In the genomic region with DNA sequence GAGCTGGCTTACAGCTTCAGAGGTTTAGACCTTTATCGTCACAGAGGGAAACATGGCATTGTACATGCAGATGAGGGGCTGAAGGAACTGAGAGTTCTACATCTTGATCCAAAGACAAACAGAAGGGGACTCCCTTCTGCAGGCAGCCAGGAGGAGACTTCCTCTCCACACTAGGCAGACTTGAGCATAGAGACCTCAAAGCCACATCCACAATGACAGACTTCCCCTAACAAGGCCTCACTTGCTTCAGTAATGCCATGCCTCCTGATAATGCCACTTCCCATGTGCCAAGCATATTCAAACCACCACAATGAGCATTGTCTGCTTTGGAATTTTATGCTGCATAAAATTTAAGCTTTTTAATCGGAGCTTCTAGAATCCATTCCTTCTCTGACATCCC, we compare ENCODE assay signal across 25 mouse cellular contexts.
"Had no signal": no experiment of that assay in that cellular context is flagged by ENCODE, and none has a peak within 500 bp of the region (broad histone marks: within the 10 kb centered on the region; RNA-seq: fewer than 3 reads in every experiment).

No protein-coding gene starts in this region.

- H3K9ac ChIP-seq: limb, embryonic 13.5 days; liver, embryonic 12.5 days; liver, embryonic 15.5 days; lung, embryonic 15.5 days; midbrain, embryonic 13.5 days; neural tube, embryonic 12.5 days; neural tube, embryonic 15.5 days; stomach, embryonic 15.5 days had no signal

- DNase-seq: kidney, adult 11 months; kidney, adult 9 months; kidney, postnatal 25 days; layer of hippocampus, adult 9-11 months; liver; lung, adult 18-20 months; lung, postnatal 10 days; lung, postnatal 36 days; retina, postnatal 1 day; right cerebral cortex, postnatal 25 days; spleen, adult 18-20 months; thymus, postnatal 25 days had no signal

- H3K9me3 ChIP-seq: limb, embryonic 10.5 days; limb, embryonic 13.5 days; liver, embryonic 12.5 days; liver, embryonic 15.5 days; lung, embryonic 15.5 days; midbrain, embryonic 10.5 days; midbrain, embryonic 13.5 days; neural tube, embryonic 12.5 days; neural tube, embryonic 15.5 days; stomach, embryonic 15.5 days had no signal

- ATAC-seq: liver, embryonic 12.5 days; midbrain, embryonic 13.5 days; midbrain, embryonic 16.5 days had no signal

- H3K4me1 ChIP-seq: limb, embryonic 10.5 days; limb, embryonic 13.5 days; liver, embryonic 12.5 days; liver, embryonic 15.5 days; lung, embryonic 15.5 days; midbrain, embryonic 10.5 days; neural tube, embryonic 12.5 days; neural tube, embryonic 15.5 days; stomach, embryonic 15.5 days had no signal

- H3K36me3 ChIP-seq: limb, embryonic 10.5 days; limb, embryonic 13.5 days; liver, embryonic 12.5 days; liver, embryonic 15.5 days; lung, embryonic 15.5 days; midbrain, embryonic 10.5 days; midbrain, embryonic 13.5 days; neural tube, embryonic 12.5 days; neural tube, embryonic 15.5 days; stomach, embryonic 15.5 days had no signal

- H3K27me3 ChIP-seq: limb, embryonic 13.5 days; liver, embryonic 12.5 days; liver, embryonic 15.5 days; lung, embryonic 15.5 days; midbrain, embryonic 13.5 days; neural tube, embryonic 12.5 days; neural tube, embryonic 15.5 days; stomach, embryonic 15.5 days had no signal

- H3K4me3 ChIP-seq: layer of hippocampus, adult 2 months; limb, embryonic 10.5 days; limb, embryonic 13.5 days; liver, embryonic 12.5 days; liver, embryonic 15.5 days; lung, embryonic 15.5 days; midbrain, embryonic 10.5 days; midbrain, embryonic 13.5 days; neural tube, embryonic 12.5 days; neural tube, embryonic 15.5 days; stomach, embryonic 15.5 days had no signal

- H3K27ac ChIP-seq: kidney, postnatal 0 days; layer of hippocampus, adult 2 months; limb, embryonic 10.5 days; limb, embryonic 13.5 days; liver, embryonic 12.5 days; liver, embryonic 15.5 days; lung, embryonic 15.5 days; midbrain, embryonic 10.5 days; midbrain, embryonic 13.5 days; neural tube, embryonic 12.5 days; neural tube, embryonic 15.5 days; stomach, embryonic 15.5 days had no signal

- H3K4me2 ChIP-seq: limb, embryonic 13.5 days; liver, embryonic 12.5 days; liver, embryonic 15.5 days; lung, embryonic 15.5 days; midbrain, embryonic 13.5 days; neural tube, embryonic 12.5 days; neural tube, embryonic 15.5 days; stomach, embryonic 15.5 days had no signal
